Mouse (Mus musculus): Measurements from ENCODE around the gene Cdk6. TPM values are rescaled to one million over a fixed set of nuclear protein-coding genes. Genes with fewer than 3 reads are reported as not detected.

Cdk6 gene
- polyA plus RNA-seq, 1 experiment from 2014 or later: 17.2 TPM

DNA sequence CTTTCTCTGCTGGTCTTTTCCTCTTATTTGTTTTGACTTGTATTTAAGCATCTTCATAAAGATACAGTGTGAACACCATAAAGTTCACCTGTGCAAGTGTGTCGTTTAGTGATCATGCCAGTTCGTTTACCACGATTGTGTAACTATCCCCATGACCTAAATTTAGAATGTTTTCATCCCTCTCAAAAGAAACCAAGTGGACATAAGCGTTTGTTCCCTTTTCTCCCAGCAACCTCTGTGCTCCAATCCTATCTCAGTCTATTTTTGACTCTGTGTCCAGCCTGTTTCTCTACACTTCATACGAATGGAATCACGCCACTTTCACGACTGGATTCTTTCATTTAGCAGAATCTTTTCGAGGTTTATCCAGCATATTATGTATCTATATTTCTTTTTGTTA is 40.5 kb downstream of the Cdk6 start:
- Histone ChIP-seq H3K27ac (ENCODE audit: low read depth, low read length) (no peak overlapping the region), H3K4me1 (ENCODE audit: control insufficient read depth, insufficient read depth, low read length) (no peaks in the 10 kb centered on the region), H3K36me3 (ENCODE audit: control insufficient read depth, insufficient read depth, low read length) (no peaks in the 10 kb centered on the region), H3K4me2 (ENCODE audit: low read length) (no peak overlapping the region), H3K9ac (ENCODE audit: low read length) (no peak overlapping the region), H3K27me3 (replicated peaks; ENCODE audit: control insufficient read depth, insufficient read depth, low read length) (no peaks in the 10 kb centered on the region), H3K4me3 (ENCODE audit: low read depth, low read length) (no peak overlapping the region), H3K9me3 (replicated peaks; ENCODE audit: control insufficient read depth, low read length) (no peaks in the 10 kb centered on the region)
- WGBS: 88% methylated on average over 8 of the region's 8 CpGs
- no peak for ATAC-seq
- DNase-seq (ENCODE audit: low spot score): no peak

DNA sequence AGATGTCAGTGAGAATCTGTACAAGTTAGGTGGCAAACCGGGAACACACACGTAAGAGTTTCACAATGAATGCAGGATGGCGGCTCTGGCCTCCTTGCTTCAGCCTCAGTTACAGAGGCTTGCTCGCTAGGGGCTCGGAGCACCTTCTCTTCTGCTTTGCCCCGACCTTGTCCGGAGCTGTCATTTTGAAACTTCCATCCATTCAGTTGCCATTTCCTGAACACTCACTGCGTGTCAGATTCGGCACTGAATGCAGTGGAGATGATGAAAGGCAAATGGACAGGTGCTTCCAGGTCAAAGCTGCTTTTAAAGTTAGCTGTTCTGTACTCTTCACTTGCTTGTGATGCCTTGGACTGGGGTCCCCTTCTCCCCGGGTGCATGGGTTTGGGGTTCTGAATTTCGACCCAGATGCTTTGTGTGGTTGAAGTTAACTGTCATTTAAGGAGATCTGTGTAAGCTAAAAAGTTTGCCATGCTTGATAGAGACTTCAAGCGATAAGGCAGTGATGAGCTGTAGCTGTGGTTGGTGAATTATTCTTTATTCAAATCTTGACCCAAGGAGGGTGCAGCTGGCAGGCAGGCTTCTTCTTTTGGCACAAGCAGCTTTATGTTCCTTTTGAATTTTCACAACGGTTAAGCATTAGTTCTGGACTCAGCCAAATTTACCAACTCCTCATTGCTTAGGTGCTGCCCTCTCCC is 41.2 kb downstream of the Cdk6 start:
- no peaks in the 10 kb centered on the region for H3K36me3 ChIP-seq (ENCODE audit: control insufficient read depth, insufficient read depth, low read length)
- 82% methylated on average over 13 of the region's 13 CpGs for WGBS
- no peak for DNase-seq (ENCODE audit: low spot score)

GRCm38 (mm10) chr5:3383547-3383946 is 42.3 kb downstream of the Cdk6 start:
- 79% methylated on average over 3 of the region's 3 CpGs for WGBS
- no peak for DNase-seq (ENCODE audit: low spot score)

More for the DNA sequence above, 41.2 kb downstream of the Cdk6 start:
- H3K4me1 ChIP-seq (ENCODE audit: control insufficient read depth, insufficient read depth, low read length): no peaks in the 10 kb centered on the region; the same call in 1 of the 2 replicates
- no peak overlapping the region for H3K4me3 ChIP-seq (ENCODE audit: low read depth, low read length)
- no peaks in the 10 kb centered on the region for H3K9me3 ChIP-seq (replicated peaks; ENCODE audit: control insufficient read depth, low read length)
- no peaks in the 10 kb centered on the region for H3K27me3 ChIP-seq (replicated peaks; ENCODE audit: control insufficient read depth, insufficient read depth, low read length)
- H3K27ac ChIP-seq (ENCODE audit: low read depth, low read length): no peak overlapping the region
- ATAC-seq: no peak
- H3K4me2 ChIP-seq (ENCODE audit: low read length): no peak overlapping the region
- H3K9ac ChIP-seq (ENCODE audit: low read length): no peak overlapping the region

DNA sequence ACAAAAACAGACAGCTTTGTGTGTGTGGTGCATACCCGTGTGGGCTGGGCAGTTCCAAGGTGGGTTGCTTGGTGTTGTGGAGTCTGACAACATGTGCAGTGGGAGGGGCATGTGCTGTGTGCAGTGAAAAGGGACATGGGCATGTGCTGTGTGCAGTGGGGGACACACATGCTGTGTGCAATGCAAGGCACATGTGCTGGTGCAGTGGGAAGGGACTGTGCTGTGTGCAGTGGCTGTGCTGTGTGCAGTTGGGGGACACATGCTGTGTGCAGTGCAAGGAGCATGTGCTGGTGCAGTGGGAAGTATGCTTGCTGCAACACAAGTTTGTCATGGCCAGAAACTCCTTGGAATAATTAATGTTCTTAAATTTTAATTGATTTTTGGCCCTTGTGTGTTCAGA is 43.8 kb downstream of the Cdk6 start:
- no peak overlapping the region for H3K27ac ChIP-seq (ENCODE audit: low read depth, low read length)
- ATAC-seq (no peak), DNase-seq (ENCODE audit: low spot score) (no peak)
- WGBS: 45% methylated on average over 1 of the region's 1 CpGs
- no peaks in the 10 kb centered on the region for H3K27me3 ChIP-seq (replicated peaks; ENCODE audit: control insufficient read depth, insufficient read depth, low read length)
- no peaks in the 10 kb centered on the region for H3K36me3 ChIP-seq (ENCODE audit: control insufficient read depth, insufficient read depth, low read length)
- H3K9ac ChIP-seq (ENCODE audit: low read length): no peak overlapping the region
- no peak overlapping the region for H3K4me3 ChIP-seq (ENCODE audit: low read depth, low read length)
- no peaks in the 10 kb centered on the region; the same call in 1 of the 2 replicates for H3K4me1 ChIP-seq (ENCODE audit: control insufficient read depth, insufficient read depth, low read length)
- no peak overlapping the region for H3K4me2 ChIP-seq (ENCODE audit: low read length)
- no peaks in the 10 kb centered on the region for H3K9me3 ChIP-seq (replicated peaks; ENCODE audit: control insufficient read depth, low read length)

More at GRCm38 (mm10) chr5:3383547-3383946, 42.3 kb downstream of the Cdk6 start:
- no peaks in the 10 kb centered on the region; the same call in 1 of the 2 replicates for H3K4me1 ChIP-seq (ENCODE audit: control insufficient read depth, insufficient read depth, low read length)
- no peak overlapping the region for H3K4me3 ChIP-seq (ENCODE audit: low read depth, low read length)
- H3K9me3 ChIP-seq (replicated peaks; ENCODE audit: control insufficient read depth, low read length): no peaks in the 10 kb centered on the region
- no peak overlapping the region for H3K27ac ChIP-seq (ENCODE audit: low read depth, low read length)
- H3K36me3 ChIP-seq (ENCODE audit: control insufficient read depth, insufficient read depth, low read length): no peaks in the 10 kb centered on the region
- no peak for ATAC-seq
- H3K9ac ChIP-seq (ENCODE audit: low read length): no peak overlapping the region
- H3K4me2 ChIP-seq (ENCODE audit: low read length): no peak overlapping the region
- no peaks in the 10 kb centered on the region for H3K27me3 ChIP-seq (replicated peaks; ENCODE audit: control insufficient read depth, insufficient read depth, low read length)

- Histone ChIP-seq H3K27ac (ENCODE audit: low read depth, low read length) (no peak overlapping the region), H3K4me2 (ENCODE audit: low read length) (no peak overlapping the region), H3K4me1 (ENCODE audit: control insufficient read depth, insufficient read depth, low read length) (no peaks in the 10 kb centered on the region; the same call in 1 of the 2 replicates), H3K27me3 (replicated peaks; ENCODE audit: control insufficient read depth, insufficient read depth, low read length) (no peaks in the 10 kb centered on the region), H3K4me3 (ENCODE audit: low read depth, low read length) (no peak overlapping the region), H3K9ac (ENCODE audit: low read length) (no peak overlapping the region), H3K36me3 (ENCODE audit: control insufficient read depth, insufficient read depth, low read length) (0 out of 2 replicates have a peak, but pooled peaks cover 1% of the 10 kb centered on the region), H3K9me3 (replicated peaks; ENCODE audit: control insufficient read depth, low read length) (no peaks in the 10 kb centered on the region)
- 75% methylated on average over 7 of the region's 7 CpGs for WGBS
- DNase-seq (ENCODE audit: low spot score) (no peak), ATAC-seq (no peak)
Measured at GRCm38 (mm10) chr5:3386021-3386730, 44.9 kb downstream of the Cdk6 start.

- Histone ChIP-seq H3K9me3 (replicated peaks; ENCODE audit: control insufficient read depth, low read length) (no peaks in the 10 kb centered on the region), H3K36me3 (ENCODE audit: control insufficient read depth, insufficient read depth, low read length) (0 out of 2 replicates have a peak, but pooled peaks cover 2% of the 10 kb centered on the region), H3K27me3 (replicated peaks; ENCODE audit: control insufficient read depth, insufficient read depth, low read length) (no peaks in the 10 kb centered on the region), H3K27ac (ENCODE audit: low read depth, low read length) (no peak overlapping the region), H3K4me1 (ENCODE audit: control insufficient read depth, insufficient read depth, low read length) (no peaks in the 10 kb centered on the region; the same call in 1 of the 2 replicates), H3K4me3 (ENCODE audit: low read depth, low read length) (no peak overlapping the region), H3K4me2 (ENCODE audit: low read length) (no peak overlapping the region), H3K9ac (ENCODE audit: low read length) (no peak overlapping the region)
- no peak for DNase-seq (ENCODE audit: low spot score)
- WGBS: 6% methylated on average over 4 of the region's 4 CpGs
- ATAC-seq: no peak
Measured at GRCm38 (mm10) chr5:3386731-3387087, 45.4 kb downstream of the Cdk6 start.

DNA sequence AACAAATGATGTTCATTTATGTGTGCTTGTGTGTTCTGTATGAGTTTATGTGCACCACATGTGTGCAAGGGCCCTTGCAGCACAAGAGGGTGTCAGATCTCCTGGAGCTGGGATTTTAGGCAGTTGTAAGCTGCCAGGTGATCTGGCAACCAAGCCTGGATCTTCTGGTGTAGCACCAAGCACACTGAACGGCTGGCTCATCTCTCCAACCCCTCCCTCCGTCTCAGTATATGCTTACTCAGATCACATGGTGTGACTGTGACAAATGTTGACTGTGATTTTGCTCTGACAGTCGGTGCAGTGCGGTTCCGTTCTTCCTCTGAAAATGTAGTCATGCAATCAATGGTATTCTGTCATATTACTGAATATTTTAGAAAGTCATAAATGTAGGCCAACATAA is 45.9 kb downstream of the Cdk6 start:
- H3K4me2 ChIP-seq (ENCODE audit: low read length): no peak overlapping the region
- H3K4me3 ChIP-seq (ENCODE audit: low read depth, low read length): no peak overlapping the region
- H3K36me3 ChIP-seq (ENCODE audit: control insufficient read depth, insufficient read depth, low read length): 0 out of 2 replicates have a peak, but pooled peaks cover 2% of the 10 kb centered on the region
- no peaks in the 10 kb centered on the region for H3K27me3 ChIP-seq (replicated peaks; ENCODE audit: control insufficient read depth, insufficient read depth, low read length)
- DNase-seq (ENCODE audit: low spot score) (peak; percentile 37), ATAC-seq (peak; percentile 75; the same call in 1 of the 2 replicates)
- no peaks in the 10 kb centered on the region for H3K9me3 ChIP-seq (replicated peaks; ENCODE audit: control insufficient read depth, low read length)
- H3K9ac ChIP-seq (ENCODE audit: low read length): no peak overlapping the region
- no peaks in the 10 kb centered on the region; the same call in 1 of the 2 replicates for H3K4me1 ChIP-seq (ENCODE audit: control insufficient read depth, insufficient read depth, low read length)
- H3K27ac ChIP-seq (ENCODE audit: low read depth, low read length): no peak overlapping the region
- 61% methylated on average over 5 of the region's 5 CpGs for WGBS

DNA sequence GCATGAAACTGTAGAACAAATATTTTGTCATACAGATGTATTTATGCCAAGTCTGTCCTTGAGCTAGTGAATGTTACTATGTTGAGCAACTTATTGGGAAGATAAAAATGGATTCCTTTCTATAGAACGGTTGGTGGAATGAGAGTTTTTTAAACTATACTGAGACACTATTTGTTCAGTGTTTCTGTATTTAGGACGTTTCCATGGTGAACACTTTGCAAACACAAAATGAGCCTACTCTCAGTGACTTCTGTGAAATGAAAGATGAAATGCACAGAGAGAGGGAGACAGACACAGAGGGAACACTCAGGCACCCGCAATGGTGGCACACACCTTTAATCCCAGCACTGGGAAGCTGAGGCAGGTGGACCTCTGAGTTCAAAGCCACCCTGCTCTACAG is 51.6 kb downstream of the Cdk6 start:
- Histone ChIP-seq H3K27me3 (replicated peaks; ENCODE audit: control insufficient read depth, insufficient read depth, low read length) (no peaks in the 10 kb centered on the region), H3K27ac (ENCODE audit: low read depth, low read length) (no peak overlapping the region), H3K9me3 (replicated peaks; ENCODE audit: control insufficient read depth, low read length) (no peaks in the 10 kb centered on the region), H3K36me3 (ENCODE audit: control insufficient read depth, insufficient read depth, low read length) (0 out of 2 replicates have a peak, but pooled peaks cover 2% of the 10 kb centered on the region), H3K4me2 (ENCODE audit: low read length) (no peak overlapping the region), H3K9ac (ENCODE audit: low read length) (no peak overlapping the region), H3K4me3 (ENCODE audit: low read depth, low read length) (no peak overlapping the region), H3K4me1 (ENCODE audit: control insufficient read depth, insufficient read depth, low read length) (peaks cover 20% of the 10 kb centered on the region)
- 89% methylated on average over 3 of the region's 3 CpGs for WGBS
- no peak for ATAC-seq
- DNase-seq (ENCODE audit: low spot score): no peak

GRCm38 (mm10) chr5:3394145-3394544 is 52.9 kb downstream of the Cdk6 start:
- no peak for DNase-seq (ENCODE audit: low spot score)
- Histone ChIP-seq H3K4me2 (ENCODE audit: low read length) (no peak overlapping the region), H3K27me3 (replicated peaks; ENCODE audit: control insufficient read depth, insufficient read depth, low read length) (no peaks in the 10 kb centered on the region), H3K9ac (ENCODE audit: low read length) (no peak overlapping the region), H3K36me3 (ENCODE audit: control insufficient read depth, insufficient read depth, low read length) (0 out of 2 replicates have a peak, but pooled peaks cover 2% of the 10 kb centered on the region), H3K4me1 (ENCODE audit: control insufficient read depth, insufficient read depth, low read length) (peaks cover 20% of the 10 kb centered on the region), H3K9me3 (replicated peaks; ENCODE audit: control insufficient read depth, low read length) (no peaks in the 10 kb centered on the region), H3K27ac (ENCODE audit: low read depth, low read length) (no peak overlapping the region; the same call in 1 of the 2 replicates), H3K4me3 (ENCODE audit: low read depth, low read length) (no peak overlapping the region)
- WGBS: 97% methylated on average over 7 of the region's 7 CpGs
- no peak for ATAC-seq

All from forebrain, embryonic 14.5 days (tissue).